Mouse (Mus musculus): ENCODE results near the gene Ctdnep1.

The Ctdnep1 gene

DNA sequence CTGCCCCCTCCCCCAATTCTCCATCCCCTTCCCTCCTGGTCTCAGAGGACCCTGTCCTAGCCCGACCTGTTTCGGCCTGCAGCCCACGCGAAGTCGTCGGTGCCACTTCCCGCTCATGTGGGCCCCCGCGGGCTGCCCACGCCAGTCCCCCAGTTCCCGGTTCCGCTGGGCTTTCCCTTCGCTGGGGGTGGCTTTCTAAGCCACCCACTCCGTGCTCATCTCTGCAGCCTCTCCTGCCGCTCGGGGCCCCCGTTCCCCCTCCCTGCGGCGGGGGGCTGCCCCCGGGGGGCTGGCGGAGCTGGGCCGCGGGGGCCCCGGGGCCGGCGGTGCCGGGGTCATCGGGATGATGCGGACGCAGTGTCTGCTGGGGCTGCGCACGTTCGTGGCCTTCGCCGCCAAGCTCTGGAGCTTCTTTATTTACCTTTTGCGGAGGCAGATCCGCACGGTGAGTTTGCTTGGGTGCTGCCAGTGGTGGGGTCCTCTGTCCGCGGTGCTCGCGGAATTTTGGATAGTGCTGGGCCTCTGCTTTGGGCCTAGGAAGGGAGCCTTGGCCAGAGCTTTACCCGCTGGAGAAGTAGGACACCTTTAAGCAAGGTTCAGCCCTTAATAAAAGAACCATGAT, at the start of gene Ctdnep1:
Gene Ctdnep1, plus strand, starts transcription at position 16 of the 622 bp plus-strand sequence.
- DNase-seq = peak in 1 of 2 experiments; percentile 47

- no peak for DNase-seq
Observed at GRCm38 (mm10) chr11:69931769-69932168, 49.2 kb upstream of the Ctdnep1 start.

DNA sequence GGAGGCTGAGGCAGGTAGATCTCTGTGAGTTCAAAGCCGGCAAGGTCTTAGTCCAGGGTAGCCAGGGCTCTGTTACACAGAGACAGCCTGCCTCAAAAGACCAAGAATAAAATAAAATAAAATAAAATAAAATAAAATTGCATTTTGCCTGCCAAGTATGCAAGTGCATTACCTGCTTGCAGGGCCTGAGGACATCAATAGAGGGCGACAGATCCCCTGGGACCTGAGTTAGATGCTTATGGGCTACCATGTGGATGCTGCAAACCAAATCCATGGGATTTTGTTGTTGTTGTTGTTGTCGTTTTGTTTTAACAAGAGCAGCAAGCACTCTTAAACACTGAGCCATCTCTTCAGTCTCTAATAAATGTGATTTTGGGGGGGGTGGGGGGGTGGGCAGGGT, 48.7 kb upstream of the Ctdnep1 start:
- DNase-seq = no peak

DNA sequence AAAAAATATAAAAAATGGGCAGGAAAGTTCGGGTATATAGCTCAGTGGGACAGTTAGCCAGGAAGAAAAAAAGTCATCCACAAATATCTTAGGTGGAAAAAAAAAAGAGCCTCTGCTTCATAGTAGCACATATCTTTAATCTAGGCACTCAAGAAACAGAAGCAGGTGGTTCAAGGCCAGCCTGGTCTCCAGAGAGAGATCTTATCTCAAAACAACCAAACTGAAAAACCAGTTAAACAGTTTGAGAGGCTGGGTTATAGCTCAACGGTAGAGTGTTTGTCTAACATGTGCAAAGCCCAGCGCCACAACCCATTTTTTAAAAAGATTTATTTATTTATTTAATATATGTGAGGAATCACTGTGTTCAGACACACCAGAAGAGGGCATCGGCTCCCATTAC, 47.9 kb upstream of the Ctdnep1 start:
- no peak for DNase-seq

- peak; percentile 96 to 99 for DNase-seq
Observed at GRCm38 (mm10) chr11:69934169-69934568, 46.8 kb upstream of the Ctdnep1 start.

- no peak for DNase-seq
Observed at GRCm38 (mm10) chr11:69934681-69935080, 46.3 kb upstream of the Ctdnep1 start.

GRCm38 (mm10) chr11:69935137-69935879, 45.6 kb upstream of the Ctdnep1 start, which contains the start of gene Ybx2:
TSS of gene Ybx2 (plus strand) at chr11:69935796.
- peak; percentile 98 to 99 for DNase-seq

DNA sequence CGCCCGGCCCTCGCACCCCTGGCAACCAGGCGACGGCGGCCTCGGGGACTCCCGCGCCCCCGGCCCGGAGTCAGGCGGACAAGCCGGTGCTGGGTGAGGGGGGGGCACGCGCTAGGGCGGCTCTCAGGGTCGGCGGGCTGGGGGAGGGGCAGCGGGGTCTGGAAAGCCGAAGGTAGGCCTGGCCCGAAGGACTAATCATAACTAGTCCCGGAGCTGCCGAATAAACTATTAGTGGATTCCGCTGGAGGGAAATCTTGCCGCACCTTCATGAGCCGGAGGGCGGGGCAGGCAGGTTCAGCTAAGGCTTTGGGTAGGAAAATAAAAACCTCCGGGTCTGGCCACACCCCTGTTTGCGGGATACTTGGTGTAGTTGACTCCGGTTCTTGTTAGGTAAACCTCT, 44.8 kb upstream of the Ctdnep1 start:
- peak; percentile 48 to 70 for DNase-seq

- peak in 1 of 2 experiments; percentile 64 for DNase-seq
Observed at GRCm38 (mm10) chr11:69936714-69937347, 44.1 kb upstream of the Ctdnep1 start.

DNA sequence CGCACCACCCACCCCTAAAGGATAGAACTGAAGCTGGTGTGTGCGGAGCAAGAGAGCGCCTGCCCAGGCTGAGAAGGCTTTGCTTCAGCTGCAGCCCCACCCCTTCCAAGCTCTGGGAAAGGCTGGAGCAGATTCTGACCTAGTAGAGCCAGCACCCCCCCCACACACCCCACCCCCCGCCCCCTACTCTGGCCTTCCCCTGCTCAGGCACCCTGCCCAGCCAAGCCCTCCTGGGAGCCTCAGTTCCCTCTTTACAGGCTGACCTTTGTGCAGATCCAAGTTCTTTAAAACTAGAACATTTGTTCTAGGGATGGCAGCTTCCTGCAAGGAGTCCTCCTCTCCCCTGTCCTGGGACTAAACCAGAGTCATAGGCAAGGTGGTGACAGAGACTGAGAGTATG, 43.6 kb upstream of the Ctdnep1 start:
- no peak for DNase-seq

- DNase-seq = no peak
Observed at GRCm38 (mm10) chr11:69937834-69938233, 43.1 kb upstream of the Ctdnep1 start.

GRCm38 (mm10) chr11:69938401-69938979, 42.5 kb upstream of the Ctdnep1 start:
- no peak for DNase-seq

DNA sequence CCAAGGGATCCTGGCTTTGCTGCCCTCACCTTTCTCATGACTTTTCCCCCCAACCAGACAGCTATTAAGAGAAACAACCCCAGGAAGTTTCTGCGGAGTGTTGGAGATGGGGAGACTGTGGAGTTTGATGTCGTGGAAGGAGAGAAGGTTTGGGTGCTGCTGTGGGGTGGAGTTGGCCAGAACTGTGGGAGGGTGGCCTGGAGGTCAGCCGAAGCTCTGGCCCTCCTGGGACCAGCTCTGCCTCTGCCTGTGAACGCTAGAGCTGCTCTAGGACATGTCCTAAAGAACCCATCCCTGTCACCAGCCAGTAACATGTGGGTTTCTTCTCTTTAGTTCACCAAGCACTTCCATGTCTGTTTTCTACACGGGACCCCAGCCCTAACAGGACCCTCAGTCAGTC, 41.8 kb upstream of the Ctdnep1 start:
- no peak for DNase-seq

GRCm38 (mm10) chr11:69939731-69940130, 41.2 kb upstream of the Ctdnep1 start:
- no peak for DNase-seq

DNA sequence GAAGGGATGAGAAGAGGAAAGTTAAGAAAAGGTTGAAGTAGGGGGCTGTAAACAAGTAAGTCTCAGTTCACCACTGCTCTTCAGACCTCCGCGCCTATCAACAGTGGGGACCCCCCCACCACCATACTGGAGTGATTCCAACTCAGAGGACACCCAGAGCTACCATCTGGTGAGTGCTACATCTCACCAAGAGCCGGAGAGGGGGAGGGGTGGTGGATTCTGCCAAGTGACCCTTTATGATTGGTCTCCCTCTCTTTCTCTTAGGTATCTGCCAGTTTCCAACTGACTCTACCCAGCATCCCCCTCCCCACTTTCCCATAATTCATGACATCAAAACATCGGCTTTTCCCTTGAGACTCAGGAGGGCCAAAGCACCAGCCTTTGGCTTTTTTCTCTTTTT, 40.0 kb upstream of the Ctdnep1 start:
- DNase-seq = peak; percentile 72 to 85

DNA sequence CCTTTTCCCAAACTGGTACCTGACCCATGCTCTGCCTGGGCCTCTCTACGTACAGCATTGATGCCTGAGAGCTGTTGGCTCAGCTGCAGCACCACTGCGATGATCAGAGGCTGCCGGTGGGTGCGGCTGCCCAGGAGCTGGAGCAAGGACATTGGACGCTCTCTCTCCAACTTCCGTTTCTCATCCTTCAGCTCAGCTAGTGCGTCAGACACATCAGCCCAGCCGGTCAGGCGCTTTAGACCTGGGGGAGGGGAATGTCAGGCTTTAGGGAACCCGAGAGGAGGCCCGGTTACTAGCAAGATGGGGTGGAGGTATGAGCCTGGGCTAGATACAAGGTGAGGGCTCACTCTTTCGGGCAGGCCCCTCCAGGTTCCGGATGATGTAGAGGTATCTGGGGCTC, 35.7 kb upstream of the Ctdnep1 start:
- DNase-seq = no peak

- DNase-seq = peak in 1 of 2 experiments; percentile 31
Observed at GRCm38 (mm10) chr11:69945997-69946891, 34.7 kb upstream of the Ctdnep1 start.

DNA sequence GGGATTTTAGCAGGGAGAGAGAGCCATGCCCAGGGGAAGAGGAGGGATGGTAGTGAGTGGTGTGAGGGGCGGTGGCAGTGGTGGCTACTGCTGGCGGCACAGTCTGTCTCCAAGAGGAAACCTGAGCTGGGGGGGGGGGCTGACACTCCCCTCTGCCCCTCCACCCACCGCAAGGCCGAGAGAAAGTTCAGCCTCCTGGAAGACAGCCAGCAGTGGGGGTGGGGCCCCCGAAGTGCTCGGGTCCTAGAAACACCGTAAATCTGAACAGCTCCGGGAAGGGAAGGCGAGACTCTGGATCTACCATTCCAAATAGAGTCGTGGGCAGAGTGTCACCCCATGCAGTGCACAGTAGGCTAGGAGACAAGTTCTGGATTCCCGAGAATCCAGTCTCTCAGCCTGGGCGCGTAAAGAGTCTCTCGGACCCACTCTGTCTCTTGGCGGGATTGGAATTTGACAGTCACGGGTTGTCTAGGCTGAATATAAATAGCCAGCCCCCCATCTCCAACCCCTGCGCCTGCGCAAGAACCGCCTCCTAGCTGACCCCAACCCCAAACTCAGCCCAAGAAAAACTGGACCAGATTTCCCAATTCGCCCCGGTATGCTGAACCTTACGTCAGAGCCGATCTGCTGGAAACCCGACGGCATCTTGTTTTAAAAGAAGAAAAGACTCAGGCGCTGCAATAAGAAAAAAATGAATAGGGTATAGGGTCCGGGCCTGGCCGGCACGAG, 33.5 kb upstream of the Ctdnep1 start:
- peak in 1 of 2 experiments; percentile 57 for DNase-seq

DNA sequence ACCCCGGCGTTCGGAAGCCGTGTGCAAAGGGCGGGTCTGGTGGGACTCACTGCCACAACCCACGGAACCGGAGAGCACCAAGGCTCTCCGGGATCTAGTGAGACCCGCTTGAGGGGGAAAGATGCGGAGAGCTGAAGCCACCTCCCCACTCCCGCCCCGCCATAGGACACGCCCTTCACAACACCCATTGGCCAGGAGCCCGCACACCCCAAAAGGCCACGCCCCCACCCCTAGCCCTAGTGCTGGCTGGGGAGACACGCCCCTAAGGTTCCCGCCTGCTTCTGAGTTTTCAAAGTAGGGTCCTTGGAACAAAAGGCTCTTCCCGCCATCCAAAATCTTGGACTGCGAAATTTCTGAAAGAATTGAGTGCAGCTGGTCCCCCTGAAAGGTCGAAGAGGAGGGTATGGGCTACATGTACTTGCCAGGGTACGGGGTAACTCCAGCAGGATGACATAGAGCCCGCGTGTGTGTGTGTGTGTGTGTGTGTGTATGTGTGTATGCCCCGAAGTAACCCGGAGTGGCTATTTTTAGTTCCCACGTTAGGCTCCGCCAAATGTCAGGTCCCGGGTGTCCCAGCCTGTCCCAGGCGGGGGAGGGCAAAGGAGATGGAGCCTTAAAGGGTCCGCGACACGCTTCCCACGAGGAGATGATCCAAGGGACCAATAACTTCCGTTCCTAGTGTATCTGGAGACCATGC, 32.7 kb upstream of the Ctdnep1 start, which contains the start of gene Slc2a4:
Gene Slc2a4, minus strand, starts transcription at position 123 of the 697 bp plus-strand sequence.
- DNase-seq = peak; percentile 82 to 92

- peak; percentile 90 to 95 for DNase-seq
Observed at GRCm38 (mm10) chr11:69948763-69949150, 32.2 kb upstream of the Ctdnep1 start.
